Mouse (Mus musculus) thymus, adult 18-20 months (tissue): ENCODE measurements at regions not wholly inside any gene's neighbourhood (a gene's known extent, or its start where the extent isn't known, plus 50 kb on each side); places are given as distances from the start of the nearest gene placed in this dataset.

Experiments used
- DNase-seq, 2 experiments: peaks; one replicate each; pipeline ENCODE4 v3.0.0; 2022; ENCODE audit warnings: mixed read lengths in 2 of 2

DNA sequence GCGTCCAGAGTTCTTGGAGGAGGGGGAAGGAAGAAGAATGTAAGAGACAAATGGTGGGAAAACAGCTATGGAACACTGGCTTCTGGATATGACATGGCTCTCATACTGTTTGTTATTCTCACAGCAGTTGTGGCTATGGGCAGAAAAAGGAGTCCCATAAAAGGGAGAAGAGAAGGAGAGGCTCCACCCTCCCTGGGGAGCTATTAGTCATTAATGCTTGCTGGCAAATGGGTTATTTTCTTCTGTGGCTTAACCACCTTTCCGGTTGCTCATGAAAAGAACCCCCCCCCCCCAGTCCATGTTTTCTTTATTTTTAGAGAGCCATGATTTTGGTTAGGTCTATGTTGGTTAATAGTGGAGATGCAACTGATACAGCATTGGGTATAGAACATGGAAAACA, 253.9 kb upstream of the Noct start:
- DNase-seq, result no peak

DNA sequence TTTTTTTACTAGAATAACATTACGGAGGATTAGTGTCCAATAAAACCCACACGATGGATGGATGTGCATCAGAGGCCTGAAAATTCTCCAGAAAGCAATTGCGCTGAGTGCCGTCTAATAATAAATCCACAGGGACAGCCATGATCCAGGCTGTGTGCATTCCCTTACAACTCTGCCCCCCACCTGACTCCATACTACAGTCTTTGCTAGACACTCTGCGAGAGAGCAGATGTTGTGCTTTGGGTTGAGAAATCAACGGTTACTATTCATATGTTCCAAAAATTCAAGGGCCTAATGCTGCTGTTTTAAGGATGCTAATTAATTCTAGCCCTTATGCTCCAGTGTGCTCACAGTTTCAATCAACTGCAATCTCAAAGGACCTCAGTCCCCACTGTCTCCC, 251.2 kb upstream of the Noct start:
- no peak for DNase-seq

DNA sequence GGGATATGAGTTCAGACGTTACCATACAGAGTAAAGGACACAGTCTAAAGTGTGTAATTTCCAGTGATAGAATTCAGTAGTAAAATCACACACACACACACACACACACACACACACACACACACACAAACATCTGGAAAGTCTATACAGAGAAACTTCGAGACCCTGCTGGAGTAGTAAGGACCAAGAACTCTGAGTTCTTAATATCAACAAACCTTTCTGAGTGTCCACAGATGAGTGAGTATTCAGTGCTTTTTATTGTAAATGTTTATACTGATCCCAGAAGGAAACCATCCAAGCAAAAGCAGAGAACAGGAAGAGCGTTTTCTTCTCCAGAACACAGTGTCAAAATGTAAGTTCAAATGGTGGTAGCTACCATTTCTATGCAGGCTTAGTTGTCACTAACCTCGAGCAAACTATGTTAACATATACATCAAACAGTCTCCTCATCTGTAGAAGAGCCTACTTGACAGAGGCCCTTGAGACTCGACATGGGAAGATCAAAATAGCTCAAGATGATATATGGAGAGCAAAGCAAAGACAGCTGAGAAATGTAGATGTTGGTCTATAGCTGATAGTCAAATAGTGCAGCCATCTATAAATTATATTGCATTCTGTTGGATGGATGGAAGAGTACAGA, 248.0 kb upstream of the Noct start:
- no peak for DNase-seq

DNA sequence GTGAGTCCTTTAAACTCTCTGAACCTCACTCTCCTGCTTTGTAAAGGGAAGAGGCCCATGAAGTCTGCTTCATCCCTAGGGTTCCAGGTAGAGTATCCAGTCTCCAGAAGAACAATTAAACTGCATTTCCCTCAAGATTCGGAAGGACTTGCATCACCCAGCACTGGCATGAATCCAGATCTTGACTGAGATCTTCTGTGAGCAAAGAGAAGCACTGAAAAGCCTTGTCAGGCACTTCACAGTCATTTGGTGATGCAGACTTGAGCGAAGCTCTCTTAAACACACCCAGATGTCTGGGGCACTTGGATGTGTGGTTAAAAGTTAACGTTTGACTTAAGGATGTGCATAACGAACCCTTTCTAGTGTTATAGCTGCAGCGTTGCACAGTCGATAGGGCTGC, 247.4 kb upstream of the Noct start:
- DNase-seq, result no peak

DNA sequence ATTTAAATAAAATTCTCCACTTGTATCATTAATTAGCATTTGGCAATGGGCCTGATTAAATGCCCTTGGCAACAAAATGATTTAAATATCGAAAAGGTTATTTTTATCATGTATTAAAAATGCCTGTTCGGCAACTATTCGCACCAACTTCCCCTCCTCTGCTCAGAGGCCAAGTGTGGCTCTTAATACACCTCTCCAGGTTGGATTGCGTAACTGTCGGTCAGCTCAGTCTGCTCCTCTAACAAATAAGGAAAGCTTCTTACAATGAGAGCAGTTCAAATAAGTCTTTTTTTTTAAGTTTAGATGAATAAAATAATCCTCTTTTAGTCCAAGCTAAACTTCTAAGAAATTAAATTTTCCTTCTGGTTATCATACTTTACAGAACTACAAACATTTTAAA, 245.6 kb upstream of the Noct start:
- DNase-seq, result no peak

DNA sequence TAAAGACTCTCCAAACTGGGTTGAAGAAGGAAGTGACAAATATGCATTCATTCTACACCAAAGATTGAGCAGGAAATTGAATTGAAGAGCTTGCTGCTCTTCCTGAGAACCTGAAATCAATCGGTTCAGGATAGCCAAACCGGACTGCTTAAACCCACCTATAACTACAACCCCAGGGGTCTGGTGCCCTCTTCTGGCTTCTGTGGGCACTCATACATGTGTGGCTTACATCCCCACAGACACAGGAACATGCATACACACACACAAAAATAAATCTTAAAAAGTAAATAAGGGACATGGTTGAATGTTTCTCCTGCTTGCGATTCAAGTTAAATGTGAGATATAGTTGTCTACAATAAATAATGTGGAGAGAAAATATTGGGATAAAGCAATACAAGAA, 244.7 kb upstream of the Noct start:
- DNase-seq, result no peak

DNA sequence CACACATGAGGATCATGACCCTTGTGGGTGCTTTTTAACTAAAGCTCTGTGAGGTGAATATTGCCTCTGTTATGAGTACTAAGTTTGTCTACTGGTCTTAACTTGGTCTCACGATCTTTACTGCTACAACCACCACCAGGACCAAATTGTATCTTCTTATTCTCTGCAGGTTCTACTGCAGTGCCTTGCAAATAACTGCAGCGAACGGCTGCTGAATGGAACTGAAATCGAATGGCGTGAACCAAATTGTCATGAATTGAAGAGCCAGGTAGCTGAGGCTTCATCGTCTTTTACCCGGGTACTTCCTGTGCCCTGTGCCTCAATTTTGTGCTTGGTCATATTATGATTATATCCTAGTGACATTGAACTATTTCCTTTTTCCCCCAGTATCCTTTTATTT, 242.5 kb upstream of the Noct start:
- DNase-seq, result no peak

DNA sequence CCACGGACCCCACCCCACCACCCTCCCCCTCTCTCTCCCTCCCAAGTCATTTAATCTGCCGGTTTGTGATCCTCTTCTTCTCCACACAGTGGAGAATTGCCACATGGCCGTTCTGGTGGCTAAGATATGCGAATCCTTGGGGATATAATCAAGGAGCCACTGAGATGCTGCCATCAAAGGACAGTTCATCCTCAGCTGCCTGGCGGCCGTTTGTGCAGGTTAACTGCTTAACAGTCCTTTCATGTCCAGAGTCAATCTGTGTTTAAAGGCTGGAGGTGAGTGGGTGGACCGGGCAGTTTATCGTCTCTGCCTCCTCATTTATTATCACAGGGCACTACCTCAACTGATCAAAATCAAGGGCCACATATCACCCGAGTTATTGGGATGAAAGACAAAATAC, 241.6 kb upstream of the Noct start:
- DNase-seq, result no peak

DNA sequence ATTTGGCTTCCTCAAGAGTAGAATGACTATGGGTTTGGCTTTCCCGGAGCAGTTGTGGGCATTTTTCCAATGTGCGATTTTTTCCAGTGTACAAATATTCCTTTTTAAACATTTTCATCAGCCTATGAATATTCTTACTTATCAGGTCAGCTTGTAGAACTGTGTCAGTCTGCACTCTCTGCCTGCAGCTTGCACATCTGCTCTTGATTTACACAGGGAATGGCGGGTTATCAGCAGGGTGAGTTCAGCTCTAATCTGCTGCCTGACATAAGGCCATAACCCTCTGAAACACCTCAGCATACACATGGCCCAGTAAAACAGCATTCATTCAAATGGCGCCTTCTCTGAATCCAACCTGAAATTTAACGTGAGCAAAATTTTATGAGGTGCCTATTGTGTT, 241.1 kb upstream of the Noct start:
- no peak for DNase-seq

DNA sequence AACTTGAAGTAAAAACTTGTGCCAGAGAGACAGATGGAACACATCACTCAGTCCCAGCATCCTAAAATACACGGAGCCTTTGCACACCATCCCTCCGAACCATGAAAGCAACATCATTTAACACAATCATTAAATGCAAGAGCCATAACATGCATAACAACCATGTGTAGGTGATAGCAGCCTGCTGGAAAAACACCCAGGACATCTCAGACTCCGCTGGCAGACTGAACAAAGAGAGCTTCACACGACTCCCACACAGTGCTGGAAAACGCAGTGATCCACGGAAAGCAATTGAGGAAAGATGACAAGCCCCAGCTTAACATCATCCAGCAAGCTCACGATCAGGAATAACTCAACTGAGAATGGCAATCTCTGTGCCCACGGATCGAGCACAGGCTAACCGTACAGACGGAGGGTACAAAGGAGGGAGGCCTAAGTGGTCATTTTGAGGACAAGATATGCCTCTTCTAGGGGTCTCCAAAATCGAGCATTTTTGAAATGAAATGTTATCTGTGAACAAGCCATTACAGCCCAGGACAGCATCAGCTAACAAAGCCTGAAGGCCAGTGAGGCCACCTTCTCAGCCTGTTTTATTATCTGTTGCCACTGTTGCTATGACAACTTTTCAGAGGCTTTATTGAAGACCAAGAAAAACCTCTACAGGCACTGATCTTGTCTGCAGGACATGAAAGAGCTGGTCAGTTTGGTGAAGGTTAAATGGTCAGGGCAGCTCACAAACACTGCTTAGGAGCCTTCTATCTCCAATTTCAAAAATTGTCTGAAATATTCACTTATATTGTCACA, 240.1 kb upstream of the Noct start:
- no peak for DNase-seq

DNA sequence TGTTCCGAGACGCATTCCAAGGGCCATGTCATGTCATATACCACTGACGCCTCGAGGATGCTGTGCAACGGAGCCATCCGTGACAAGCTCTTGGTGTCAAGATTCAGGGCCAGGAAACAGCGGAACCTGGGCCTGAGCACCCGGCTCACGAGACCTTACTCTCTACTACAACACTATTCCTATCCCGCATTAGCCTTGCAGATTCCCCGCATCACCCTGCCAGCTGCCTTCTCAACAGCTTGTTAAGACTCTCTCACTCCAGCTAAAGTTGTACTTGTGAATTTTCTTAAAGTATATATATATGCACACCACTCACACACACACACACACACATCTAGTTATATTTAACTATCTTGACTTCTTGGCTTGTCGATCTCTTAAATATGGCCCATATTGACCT, 236.4 kb upstream of the Noct start:
- DNase-seq, result no peak

DNA sequence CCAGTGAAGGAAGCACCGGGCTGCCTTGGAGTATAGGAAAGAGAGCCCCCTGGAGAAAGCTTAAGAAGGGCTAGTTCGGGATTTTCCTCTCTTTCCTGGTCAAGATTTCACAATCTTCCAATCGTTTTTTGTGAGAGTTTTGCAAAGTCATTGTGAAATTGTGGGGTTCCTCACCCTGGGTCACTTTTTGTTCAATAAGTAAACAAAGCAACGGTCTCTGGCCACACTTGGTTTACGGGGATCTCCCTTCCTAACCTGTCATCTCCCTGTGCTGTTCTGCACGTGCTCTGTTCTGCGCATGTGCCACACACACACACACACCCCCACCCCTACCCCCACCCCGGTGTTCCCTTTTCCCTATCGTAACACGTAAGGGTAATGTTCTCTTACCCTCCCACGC, 233.4 kb upstream of the Noct start:
- no peak for DNase-seq

DNA sequence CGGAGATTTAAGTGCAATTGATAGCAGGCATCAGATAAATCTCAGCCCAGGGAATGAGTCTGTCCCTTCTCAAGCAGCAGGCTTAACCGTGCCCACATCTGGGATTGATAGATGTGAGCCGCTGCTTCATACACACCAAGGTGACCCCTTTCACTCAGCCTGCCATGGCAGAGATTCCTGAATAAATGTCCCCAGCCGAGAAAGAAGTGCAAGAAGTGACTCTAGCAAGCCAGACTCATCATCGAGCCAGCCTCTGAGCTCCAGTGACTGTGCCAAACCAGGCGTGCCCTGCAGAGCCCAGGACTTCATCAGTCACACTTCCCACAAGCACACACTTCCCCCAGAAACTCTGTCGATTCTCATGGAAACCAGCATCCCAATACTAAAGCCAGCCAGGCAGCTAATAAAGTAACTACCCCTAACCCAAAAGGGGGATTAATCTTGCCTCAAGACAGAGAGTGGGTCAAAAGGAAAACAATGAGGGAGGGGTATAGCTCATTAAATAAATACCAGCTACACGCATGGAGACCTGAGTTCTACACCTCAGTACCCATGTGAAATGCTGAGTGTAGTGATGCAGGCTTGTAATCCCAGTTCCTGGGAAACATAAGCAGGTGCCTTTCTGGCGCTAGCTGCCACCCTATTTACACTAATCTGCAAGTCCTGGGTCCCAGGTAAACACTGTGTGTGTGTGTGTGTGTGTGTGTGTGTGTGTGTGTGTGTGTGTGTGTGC, 231.5 kb upstream of the Noct start:
- DNase-seq, result no peak

DNA sequence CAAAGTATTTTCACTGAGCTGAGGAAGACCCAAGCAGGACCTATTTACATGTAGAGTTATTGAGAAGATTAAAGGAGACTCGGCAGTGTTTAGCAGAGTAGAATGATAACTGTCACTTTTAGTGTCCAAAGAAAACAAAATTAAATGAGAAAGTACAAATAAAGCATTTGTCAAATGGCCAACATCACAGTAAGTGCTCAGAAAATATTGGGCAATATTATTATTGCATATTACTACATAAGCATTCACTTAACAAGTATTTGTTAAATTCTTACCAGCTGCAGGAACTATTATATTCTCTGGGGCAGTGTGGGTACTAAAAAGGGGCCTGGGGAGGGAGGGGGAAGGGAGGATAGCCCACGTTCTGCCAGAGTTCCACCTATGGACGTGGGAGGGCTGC, 224.5 kb upstream of the Noct start:
- DNase-seq, result no peak

DNA sequence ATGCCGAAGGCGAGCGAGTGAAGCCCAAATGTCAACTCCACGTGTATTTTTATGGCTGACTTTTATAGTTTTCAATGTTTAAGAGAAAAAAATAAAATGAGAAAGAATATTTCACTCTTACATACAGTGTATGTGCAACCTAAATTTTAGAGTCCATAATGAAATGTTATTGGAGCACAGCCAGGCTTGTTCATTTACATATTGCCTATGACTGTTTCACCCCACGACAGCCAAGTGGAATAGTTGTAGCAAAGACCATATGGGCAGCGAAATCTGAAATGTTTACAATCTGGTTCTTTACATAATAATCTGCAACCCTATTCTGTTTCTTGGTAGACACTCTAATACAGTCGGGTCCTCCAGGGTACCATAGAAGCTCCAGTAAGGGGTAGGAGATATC, 223.3 kb upstream of the Noct start:
- no peak for DNase-seq

DNA sequence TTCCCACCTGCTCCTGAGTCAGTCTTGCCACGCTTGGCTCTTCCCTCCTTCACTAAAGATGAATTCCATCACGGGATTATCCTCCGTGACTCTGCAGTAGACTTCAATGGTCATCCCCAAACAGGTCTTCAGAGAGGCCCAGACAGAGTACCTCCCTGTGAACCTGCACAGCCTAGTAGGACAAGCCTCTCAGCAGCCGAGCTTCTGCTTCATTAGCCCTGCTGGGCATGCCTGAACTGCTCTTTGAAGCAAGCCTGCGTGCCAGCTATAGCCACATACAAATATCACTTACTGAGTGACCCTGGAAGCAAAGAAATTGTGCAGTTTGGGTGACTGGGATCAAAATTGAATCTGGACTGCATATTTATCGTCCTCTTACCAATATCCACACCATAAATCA, 221.6 kb upstream of the Noct start:
- no peak for DNase-seq

DNA sequence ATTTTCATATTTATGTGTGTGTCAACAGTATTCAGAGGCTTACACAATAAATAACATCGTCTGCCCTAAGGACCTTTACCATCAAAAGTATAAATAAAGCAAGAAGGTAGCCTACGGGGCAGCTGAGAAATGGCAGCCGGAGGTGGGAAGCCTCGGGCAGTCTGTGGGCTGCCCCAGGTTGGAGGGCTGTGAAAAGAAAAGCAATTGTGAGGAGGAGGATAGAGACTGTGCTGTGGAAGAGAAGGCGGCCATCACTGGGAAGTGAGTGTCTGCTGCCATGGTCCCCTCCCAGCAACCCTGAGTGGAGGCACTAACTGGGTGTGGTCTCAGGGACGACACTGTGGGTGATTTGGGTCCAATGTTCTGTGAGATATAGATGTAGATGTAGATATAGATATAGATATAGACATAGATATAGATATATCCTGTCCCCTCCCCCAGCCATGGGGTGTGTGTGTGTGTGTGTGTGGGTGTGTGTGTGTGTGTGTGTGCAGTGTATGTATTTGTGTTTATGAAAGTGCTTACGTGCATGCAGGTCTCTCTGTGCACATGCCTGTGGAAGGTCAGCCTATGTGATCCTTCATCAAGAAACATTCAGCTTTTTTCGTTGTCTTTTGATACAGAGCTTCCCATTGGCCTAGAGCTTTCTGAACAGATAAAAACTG, 220.6 kb upstream of the Noct start:
- no peak for DNase-seq

DNA sequence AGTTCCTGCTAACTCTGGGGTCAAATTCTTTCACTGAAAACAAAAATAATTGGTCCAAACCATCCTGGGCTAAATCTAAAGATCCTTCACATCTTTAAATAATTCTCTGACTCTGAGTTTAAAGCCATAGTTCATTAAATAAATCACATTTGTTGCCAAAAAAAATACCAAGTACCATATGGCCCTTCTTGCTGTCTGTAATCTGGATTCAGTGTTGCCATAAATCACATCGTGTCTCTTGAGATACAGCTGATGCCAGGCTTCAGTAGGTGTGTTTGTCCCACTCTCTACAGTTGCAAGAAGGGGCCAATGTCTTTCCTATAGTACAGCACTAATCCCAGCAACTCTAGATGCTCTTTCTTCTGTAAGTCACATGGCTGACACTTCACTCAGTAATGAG, 220.0 kb upstream of the Noct start:
- DNase-seq, result no peak

DNA sequence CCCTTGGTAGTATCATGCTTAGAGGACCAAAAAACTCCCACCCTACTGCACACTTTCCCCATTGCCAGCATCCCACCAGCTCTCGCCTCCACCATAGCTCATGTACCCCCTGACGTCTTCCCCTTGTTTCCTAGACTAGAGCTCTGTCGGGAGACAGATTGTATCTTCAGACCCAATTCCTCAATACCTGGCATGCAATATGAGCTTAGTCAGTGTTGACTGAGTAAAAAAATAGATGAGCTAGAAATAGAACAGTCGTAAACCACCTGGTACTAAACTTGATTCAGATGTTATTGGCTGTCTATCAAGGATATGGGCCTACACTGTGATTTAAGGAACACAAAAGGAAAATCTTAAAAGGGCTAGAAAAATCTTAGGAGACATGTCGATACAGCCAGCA, 215.1 kb upstream of the Noct start:
- DNase-seq, result no peak

DNA sequence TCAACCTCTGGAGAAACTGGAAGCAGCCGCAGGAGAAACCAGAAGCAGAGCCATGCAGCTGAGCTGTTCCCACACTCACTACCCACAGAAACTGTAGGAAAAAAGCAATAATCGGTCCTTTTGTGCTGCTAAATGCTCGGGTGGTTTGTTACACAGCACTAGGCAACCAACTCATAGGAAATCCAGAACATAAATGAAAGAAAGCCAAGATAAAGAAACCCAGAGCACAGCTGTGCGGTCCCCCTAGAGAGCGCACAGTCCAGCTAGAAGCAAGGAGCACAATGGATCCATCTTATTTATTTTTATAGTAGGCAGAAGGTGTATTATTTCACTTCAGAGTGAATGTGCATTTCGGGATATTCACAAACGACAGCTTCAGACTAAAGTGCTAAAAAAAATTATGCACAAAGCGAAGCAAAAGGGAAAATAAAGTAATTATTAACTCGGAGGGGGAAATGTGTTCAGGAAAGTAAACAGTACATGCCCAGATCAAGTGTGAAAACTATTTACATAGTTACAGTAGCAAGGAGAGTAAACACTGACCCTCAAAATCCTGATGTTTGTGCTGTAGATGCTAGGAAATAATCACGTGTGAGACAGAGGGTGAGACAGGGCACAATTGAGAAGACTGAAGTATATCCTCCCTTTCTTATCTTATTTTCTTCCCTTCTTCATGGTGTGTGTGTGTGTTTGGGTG, 204.4 kb upstream of the Noct start:
- no peak for DNase-seq

DNA sequence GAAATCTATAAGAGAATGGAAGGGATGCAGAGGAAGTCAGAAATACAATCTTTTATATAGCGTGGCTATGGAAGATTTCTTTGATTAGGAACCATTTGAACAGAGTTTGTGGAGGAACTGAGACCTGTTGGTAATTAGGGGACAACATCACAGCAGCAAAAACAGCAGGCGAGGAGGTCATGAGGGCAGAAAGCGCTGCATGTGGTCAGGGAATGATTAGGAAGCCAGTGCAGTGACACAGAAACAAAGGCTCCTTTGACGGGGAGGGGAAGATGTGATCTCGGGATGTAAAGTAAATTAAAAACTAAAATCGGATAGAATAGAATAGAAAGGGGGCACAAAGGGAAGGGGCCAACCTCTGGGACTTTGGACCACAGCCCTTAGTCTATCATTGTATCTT, 199.6 kb upstream of the Noct start:
- no peak for DNase-seq

DNA sequence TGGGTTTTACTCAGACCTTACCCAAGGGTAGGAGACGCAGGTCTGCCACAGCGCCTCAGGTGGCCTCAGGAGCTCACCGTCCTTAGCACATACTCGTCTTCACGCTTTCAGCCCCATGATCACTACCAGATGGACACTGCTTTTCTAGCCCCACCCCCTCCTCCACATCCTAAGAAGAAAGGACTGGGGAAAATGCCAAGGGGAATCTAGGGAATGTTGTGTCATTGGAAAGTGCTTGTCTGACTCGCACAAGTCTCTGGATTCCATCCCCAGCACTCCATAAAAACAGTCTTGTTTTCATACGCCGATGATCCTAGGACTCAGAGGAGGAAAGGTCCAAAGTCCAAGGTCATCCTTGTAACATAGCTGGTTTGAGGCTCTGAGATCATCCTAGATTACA, 192.4 kb upstream of the Noct start:
- DNase-seq, result no peak

DNA sequence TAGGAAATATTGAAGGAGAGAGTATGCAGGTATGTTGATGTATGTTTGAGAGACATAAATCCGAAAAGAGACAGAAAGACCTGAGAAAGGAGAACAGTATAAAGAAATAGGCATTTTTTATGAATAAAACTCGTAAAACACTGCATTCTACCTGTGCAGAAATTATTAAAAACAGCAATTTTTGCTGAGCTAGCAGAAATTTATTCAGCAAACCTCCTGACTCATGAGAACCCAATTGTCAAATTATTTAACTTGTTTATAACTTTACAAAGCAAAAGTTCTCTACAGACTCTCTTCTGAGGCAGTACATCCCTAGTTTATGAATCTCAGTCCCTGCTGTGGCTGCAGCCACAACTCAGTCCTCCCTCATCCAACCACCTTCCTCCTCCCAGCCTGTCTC, 191.0 kb upstream of the Noct start:
- no peak for DNase-seq
